Mouse (Mus musculus) brown adipose tissue, adult 24 weeks (tissue): ENCODE measurements around the gene Evl. TPM values are rescaled to one million over a fixed set of nuclear protein-coding genes. Genes with fewer than 3 reads are reported as not detected.

Source experiments
- H3K27ac ChIP-seq: fragments of 200-500 bp; replicated peaks from 2 replicates; pipeline ENCODE4 v1.5.1; 2012; ENCODE audit warnings: low read depth, mild to moderate bottlenecking, low read length
- H3K4me1 ChIP-seq: fragments of 200-500 bp; 2 replicates; pipeline ENCODE4 v1.6.1; 2012; ENCODE audit warnings: low read length, mixed read lengths; ENCODE audit not compliant: control insufficient read depth, insufficient read depth, insufficient read length
- H3K4me3 ChIP-seq: fragments of 200-500 bp; 2 replicates; pipeline ENCODE4 v1.5.1; 2012; ENCODE audit warnings: low read depth, mild to moderate bottlenecking, low read length, moderate library complexity; ENCODE audit not compliant: insufficient read depth
- polyA plus RNA-seq: library from polyadenylated mRNA; stranded (reverse); fragments of >200 nt; gene quantifications from 2 replicates; pipeline ENCODE4 v1.2.4, GENCODE M21; 2012; ENCODE audit not compliant: missing spikeins, insufficient read depth, insufficient read length

Evl gene
- polyA plus RNA-seq, 1 experiment, result 4.5 TPM

DNA sequence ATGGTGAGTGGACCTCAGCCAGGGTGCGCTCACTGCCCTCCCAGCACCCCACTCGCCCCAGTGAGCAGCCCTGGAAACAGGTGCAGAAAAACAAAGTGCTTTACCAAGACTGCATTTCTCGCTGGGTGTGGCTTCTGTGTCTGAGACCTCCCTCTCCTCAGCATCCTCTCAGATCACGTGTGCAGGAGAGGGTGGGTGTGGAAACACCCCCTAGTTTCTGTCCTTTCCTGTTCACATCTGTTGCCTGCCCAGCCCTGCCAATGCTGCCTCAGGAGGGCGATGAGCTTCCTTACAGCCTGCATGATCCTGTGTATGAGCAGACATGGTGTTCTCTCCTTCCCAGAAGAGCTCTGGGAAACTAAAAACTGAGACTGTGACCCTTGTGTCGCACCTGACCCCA lies 131.9 kb downstream of the Evl start:
- Histone ChIP-seq H3K4me3 (no peak overlapping the region), H3K4me1 (peaks cover 13% of the 10 kb centered on the region), H3K27ac (no peak overlapping the region; the same call in 1 of the 2 replicates)

DNA sequence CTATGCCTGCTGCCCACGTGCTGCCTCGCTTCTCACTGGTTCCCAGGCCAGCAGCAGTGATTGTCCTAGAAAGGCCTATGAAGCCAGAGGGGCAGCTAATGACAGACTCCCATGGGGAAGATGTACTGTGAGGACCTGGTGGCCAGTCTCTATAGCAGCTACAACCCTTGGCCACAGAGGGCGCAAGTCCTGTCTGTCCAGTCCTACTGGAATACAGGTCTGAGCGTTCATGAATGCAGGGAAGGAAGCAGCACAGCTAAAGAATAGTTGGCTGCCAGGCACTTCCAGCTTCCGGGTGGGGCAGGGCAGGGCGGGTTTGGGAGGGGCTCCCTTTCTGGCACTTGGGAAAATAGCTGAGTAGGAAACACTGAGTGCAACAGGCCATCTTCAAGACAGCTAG lies 132.4 kb downstream of the Evl start:
- no peak overlapping the region for H3K4me3 ChIP-seq
- H3K4me1 ChIP-seq, result peaks cover 11% of the 10 kb centered on the region
- no peak overlapping the region; the same call in 1 of the 2 replicates for H3K27ac ChIP-seq

DNA sequence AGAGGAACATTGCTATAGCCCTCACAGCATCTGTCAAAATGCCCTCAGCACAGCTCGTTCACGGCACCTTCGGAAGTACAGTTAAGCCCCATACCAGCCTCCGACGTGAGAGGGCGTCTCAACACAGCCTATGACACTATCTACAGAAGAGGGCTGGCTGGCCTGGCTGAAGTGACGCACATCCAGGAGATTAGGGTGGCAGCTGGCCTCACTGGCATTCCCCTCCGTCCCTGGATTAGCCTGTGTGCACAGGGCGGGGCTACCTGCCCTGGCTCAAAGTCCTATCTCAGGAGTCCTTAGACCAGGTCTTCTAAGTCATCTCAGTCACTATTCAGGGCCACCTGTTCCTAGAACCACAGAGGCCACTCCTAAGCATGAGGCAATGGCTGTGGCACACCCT lies 134.6 kb downstream of the Evl start:
- Histone ChIP-seq H3K27ac (no peak overlapping the region), H3K4me1 (peaks cover 11% of the 10 kb centered on the region), H3K4me3 (no peak overlapping the region)

DNA sequence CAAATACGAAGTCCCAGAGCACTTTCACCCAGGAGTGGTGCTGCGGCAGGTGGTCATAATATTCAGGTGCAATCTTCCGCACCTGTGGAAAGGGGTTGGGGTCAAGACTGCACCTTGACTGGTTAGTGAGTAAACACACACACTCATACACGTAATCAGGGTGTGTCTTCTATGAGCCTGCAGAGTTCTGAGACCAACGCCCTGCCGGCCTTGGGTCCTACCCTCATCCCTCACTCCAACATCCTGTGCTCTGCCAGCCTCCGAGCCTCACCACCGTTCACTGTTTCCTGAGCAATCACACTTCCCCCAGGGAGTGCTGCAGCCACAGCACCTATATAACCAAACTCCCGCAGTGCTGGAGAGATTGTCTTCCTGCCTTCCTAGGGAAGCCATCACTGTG lies 136.0 kb downstream of the Evl start:
- H3K4me3 ChIP-seq, result no peak overlapping the region
- no peak overlapping the region for H3K27ac ChIP-seq
- peaks cover 10% of the 10 kb centered on the region; the same call in 1 of the 2 replicates for H3K4me1 ChIP-seq

DNA sequence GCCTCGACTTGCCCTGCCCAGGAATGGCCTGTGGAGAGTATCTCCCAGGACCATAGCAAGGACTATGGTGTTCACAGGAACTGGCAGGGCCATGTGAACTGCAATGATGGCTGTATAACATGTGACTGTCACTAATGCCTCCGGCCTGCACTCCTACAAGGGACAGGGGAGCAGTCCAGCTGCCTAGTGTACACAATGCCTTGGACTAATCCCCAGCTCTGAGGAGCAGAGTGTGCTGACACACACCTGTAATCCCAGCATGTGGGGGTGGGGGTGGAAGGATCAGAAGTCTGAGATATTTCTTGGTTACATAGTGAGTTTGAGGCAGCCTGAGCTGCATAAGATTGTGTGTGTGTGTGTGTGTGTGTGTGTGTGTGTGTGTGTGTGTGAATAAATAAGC lies 139.1 kb downstream of the Evl start:
- Histone ChIP-seq H3K4me3 (no peak overlapping the region), H3K4me1 (no peaks in the 10 kb centered on the region), H3K27ac (no peak overlapping the region)

DNA sequence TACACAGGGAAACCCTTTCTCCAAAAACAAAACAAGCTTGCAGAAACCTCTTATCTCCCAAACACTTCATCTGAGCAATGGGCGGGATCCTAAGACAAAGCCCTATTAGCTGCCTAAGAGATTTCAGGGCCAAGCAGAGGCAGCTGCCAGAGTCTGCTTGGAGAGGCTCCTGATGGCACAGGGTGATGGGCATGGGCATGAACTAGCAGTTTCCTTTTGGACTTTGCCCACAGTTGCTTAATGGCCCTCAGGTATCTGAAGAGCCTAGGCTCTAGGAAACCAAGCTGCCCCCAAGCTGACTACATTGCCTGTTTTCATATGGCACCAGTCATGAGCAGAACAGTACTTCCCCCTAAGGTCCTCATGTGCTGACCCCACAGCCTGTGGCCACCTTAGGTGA lies 139.7 kb downstream of the Evl start:
- Histone ChIP-seq H3K27ac (no peak overlapping the region), H3K4me3 (no peak overlapping the region), H3K4me1 (peaks cover 3% of the 10 kb centered on the region; the same call in 1 of the 2 replicates)

DNA sequence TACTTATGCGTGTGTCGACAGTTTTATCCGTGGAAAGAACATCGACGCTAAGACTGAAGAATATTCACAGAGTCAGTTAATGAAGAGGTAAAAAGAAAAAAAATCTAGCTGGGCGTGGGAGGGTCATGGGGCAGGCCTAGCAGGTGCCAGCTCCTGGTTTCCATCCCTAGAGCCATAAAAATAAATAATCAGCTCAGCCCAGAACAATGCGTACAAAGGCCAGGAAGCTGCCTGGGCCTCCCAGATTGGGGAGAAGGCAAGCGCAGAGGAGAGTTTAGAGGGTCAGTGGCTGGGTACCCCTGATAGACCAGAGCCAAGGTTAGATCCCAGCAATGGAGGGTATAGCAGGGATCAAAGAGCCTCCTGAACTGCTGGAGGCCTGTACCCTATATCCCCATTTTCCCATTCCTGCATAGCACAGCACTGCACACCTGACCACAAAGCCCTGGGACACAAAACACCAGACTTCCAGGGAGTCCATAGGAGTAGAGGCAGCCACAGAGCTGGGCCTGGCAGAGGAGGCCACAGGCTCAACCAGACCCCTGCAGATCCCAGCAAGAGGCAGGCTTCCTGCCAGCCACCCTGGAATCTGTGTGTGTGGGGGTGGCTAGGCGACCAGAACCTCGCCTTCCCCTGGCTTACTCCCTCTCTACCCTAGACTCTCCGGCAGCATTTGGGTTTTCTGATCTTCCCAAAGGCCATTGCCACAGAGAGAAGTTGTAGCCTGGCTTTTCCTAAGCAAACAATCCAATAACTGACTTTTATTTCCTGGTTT lies 144.4 kb downstream of the Evl start:
- H3K27ac ChIP-seq, result 0 out of 2 replicates have a peak overlapping the region, but pooled peaks have one; percentile 28

DNA sequence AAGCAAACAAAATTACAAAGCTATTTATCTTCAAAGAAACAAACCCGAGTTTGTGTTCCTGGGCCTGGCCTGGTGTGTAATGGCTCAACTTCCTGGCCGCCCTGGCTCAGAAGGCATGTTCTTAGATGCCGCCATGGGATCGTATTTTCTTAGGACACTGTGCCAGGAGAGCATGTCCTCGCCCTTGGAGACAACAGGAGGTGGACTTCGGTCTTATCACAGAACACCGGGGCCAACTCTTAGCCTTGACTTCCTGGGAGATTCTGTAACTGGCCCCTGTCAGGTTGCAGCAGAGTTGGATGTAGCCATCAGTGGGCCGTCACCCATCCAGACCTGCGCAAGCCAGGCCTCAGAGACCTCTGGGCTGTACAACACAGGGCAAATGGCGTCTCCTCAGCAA lies 145.1 kb downstream of the Evl start:
- no peak overlapping the region for H3K4me3 ChIP-seq
- H3K4me1 ChIP-seq, result peaks cover 3% of the 10 kb centered on the region; the same call in 1 of the 2 replicates
- H3K27ac ChIP-seq, result no peak overlapping the region

More for the DNA sequence above, 144.4 kb downstream of the Evl start:
- Histone ChIP-seq H3K4me1 (peaks cover 3% of the 10 kb centered on the region; the same call in 1 of the 2 replicates), H3K4me3 (no peak overlapping the region)

DNA sequence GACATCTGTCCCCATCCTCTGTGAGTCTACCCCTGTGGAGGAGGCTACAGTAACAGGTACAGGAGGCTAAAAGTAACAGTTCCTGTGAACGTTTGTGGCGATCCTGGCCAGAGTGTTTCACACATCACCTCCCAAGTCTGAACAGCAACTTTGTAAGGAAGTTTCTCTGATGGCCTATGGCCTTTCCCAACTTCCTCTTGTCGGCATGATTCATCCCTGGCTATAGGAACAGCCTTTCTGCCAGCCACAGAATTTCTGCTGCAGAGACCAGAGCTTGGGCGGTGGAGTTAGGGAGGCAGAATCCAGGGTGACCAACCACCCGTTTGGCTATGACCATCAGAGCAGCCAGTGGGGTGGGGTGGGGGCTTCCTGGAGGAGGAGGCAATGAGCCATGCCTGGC lies 145.5 kb downstream of the Evl start:
- H3K27ac ChIP-seq, result no peak overlapping the region
- peaks cover 3% of the 10 kb centered on the region; the same call in 1 of the 2 replicates for H3K4me1 ChIP-seq
- no peak overlapping the region for H3K4me3 ChIP-seq

DNA sequence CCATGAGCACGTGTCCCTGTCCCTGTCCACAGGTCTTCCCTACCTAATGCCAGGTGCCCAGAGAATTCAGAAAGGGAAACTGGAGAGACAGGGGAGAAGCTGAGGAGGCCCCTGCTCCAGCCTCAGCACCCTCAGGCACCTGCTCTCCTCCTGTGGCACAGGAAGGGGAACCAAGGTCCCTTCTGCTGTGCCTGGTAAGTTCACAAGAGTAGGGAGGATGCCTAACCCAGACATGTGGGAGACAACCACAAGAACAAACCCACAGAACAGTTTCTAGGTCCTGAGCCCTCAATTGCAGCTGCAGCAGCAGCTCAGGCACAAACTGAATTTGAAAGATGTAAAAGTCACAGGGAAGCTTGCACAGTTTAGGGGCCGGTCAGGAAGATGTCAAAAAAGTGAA lies 146.7 kb downstream of the Evl start:
- no peak overlapping the region for H3K27ac ChIP-seq

DNA sequence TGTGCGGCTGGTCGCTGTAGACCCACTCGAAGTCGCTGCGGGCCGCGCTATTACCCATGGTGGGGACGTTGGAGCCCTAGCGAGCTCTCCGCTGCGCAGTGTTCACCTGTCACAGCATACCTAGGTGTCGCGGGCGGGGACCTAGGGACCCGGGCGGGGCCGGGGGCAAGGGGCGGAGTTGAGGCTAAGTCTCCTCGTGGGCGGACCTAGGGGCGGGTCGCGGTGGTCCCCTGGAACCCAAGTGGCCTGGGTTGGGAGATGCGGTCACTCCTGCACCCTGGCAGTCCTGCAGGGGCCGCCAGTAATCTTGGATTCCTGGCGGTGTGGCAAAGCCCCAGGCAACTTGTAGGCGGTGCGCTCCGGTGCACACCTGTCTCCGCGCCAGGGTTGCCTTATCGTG lies 147.7 kb downstream of the Evl start, which contains the start of gene Degs2:
Gene Degs2 (minus strand): TSS at position 131 of the 400 bp plus-strand sequence.
- H3K4me3 ChIP-seq, result 0 out of 2 replicates have a peak within 1 kb of the TSS, but pooled peaks have one; percentile 24
- H3K27ac ChIP-seq, result no peak within 1 kb of the TSS
- H3K4me1 ChIP-seq, result peaks cover 3% of the 10 kb centered on the region; the same call in 1 of the 2 replicates

More for the DNA sequence above, 146.7 kb downstream of the Evl start:
- H3K4me3 ChIP-seq, result no peak overlapping the region
- H3K4me1 ChIP-seq, result peaks cover 3% of the 10 kb centered on the region; the same call in 1 of the 2 replicates

DNA sequence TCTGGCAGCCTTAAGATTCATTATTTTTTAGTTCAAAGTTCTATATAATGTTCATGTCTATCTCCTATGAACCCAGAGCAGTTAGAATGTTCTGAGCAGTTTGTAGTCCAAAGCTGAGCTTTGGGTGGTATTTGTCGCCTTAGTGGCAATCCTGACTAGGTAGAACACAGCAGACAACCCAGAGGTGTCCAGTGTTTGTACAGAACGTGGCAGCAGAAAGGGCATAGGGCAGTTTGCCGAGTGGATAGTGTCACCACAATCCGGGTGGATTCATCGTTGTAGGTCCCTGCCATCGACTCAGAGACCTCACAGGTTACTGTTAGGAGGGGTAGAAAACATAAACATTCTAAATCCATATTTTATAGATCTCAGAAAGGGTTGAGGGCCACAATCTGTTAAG lies 151.0 kb downstream of the Evl start:
- Histone ChIP-seq H3K27ac (no peak overlapping the region), H3K4me1 (no peaks in the 10 kb centered on the region)

DNA sequence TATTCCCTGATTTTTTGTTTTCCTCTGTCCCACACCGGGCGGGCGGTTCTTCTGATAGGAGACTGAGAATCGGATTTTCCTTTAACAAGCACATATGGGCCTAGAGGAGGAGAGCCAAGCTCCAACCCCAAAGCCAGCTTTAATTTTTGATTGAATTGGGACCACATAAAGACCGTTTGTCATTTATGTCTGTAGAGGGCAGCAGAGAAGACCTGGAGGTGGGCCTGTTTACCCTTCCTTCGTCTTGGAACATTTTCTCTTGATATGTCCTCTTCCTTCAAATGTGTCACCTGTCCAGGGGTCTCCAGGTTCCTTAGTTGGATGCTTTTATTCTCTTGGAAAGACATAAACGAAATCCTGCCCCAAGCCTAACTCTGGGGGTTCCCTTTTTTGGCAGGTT lies 151.6 kb downstream of the Evl start:
- no peaks in the 10 kb centered on the region for H3K4me1 ChIP-seq
- no peak overlapping the region for H3K27ac ChIP-seq
- H3K4me3 ChIP-seq, result no peak overlapping the region

More for the DNA sequence above, 151.0 kb downstream of the Evl start:
- no peak overlapping the region for H3K4me3 ChIP-seq

DNA sequence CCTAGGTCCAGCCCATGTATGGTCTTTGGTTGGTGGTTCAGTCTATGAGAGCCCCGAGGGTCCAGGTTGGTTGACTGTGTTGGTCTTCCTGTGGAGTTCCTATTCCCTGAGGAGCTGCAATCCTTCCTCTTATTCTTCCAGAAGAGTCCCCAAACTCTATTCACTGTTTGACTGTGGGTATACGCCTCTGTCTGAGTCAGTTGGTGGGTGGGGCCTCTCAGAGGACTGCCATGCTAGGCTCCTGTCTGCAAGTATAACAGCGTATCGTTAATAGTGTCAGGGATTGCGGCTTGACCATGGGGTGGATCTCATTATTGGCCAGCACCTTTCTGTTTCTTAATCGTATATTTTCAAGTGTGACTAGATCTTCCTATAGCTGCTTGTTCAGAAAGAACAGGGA lies 154.9 kb downstream of the Evl start:
- no peak overlapping the region for H3K27ac ChIP-seq
- peaks cover 3% of the 10 kb centered on the region; the same call in 1 of the 2 replicates for H3K4me1 ChIP-seq
- no peak overlapping the region for H3K4me3 ChIP-seq

DNA sequence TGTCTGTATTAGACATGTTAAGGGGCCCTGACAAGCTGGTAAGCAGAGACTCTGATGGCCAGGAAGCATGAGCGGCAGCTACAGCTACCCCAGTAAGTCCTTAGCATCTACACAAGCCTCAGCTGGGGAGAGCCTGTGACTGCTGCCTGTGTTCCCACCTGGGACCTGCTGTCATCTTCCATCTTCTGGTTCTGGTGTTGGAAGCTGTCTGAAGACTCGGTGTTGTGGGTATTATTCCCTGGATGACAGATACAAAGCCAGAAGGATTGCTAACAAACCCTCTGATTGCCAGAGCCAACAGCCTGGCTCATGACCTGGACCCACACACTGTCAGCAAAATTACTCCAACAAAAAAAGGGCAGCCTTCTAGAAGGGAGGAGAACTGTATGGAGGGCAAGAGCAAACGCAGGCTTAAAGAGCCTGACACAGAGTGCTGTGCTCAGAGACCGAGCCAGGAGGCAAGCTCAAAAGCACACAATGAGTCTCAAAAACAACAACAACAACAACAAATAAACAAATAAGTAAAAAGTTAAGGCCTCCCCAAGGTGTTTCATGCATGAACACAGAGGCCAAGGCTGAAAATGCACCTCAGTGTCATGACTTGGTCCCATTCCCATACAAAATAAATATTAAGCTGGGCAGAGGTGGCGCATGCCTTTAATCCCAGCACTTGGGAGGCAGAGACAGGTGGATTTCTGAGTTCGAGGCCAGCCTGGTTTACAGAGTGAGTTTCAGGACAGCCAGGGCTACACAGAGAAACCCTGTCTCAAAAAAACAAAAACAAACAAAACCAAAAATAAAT lies 155.6 kb downstream of the Evl start:
- Histone ChIP-seq H3K27ac (no peak overlapping the region), H3K4me1 (peaks cover 3% of the 10 kb centered on the region; the same call in 1 of the 2 replicates), H3K4me3 (no peak overlapping the region)
